ENCODE assay signal across 13 mouse cellular contexts in genomic region chr6:138143450-138143849, GRCm38 (mm10). TPM values are rescaled to one million over a fixed set of nuclear protein-coding genes. Genes with fewer than 3 reads are reported as not detected.
DNase-seq lines count a peak whose midpoint lies in the region; ATAC-seq lines count a peak whose summit lies in the region.
"Had no signal": no experiment of that assay in that cellular context is flagged by ENCODE, and none has a peak within 500 bp of the region (broad histone marks: within the 10 kb centered on the region; RNA-seq: fewer than 3 reads in every experiment).

No protein-coding gene starts in this region.

- peak overlapping the region; percentile 34 for H3K4me3 ChIP-seq in brown adipose tissue, adult 24 weeks (ENCODE audit: insufficient read depth, low read depth, low read length)
- H3K4me3 ChIP-seq in lung, embryonic 16.5 days (ENCODE audit: low read length) = 0 out of 2 replicates have a peak overlapping the region, but pooled peaks have one; percentile 13
- H3K4me3 ChIP-seq: forebrain, embryonic 10.5 days; heart, embryonic 10.5 days; neural tube, embryonic 13.5 days had no signal

- DNase-seq in cerebellum, postnatal 10 days = peak; percentile 27 to 50
- no peak for DNase-seq in cerebellum, adult 18-20 months
- DNase-seq in kidney, postnatal 10 days = peak; percentile 57
- no peak for DNase-seq in left cerebral cortex, postnatal 10 days (ENCODE audit: extremely low spot score in 1 of 2, low spot score in 2 of 2)
- no peak for DNase-seq in MN1 (ENCODE audit: low spot score)
- DNase-seq: cerebellum, adult 8-10 months; spleen, adult 18-20 months had no signal

- ATAC-seq in lung, embryonic 16.5 days (ENCODE audit: low read depth) = peak; percentile 68
- no peak for ATAC-seq in megakaryocyte, adult 5-6 weeks (ENCODE audit: poor library complexity, severe bottlenecking)

- no peaks in the 10 kb centered on the region for H3K36me3 ChIP-seq in lung, embryonic 16.5 days (ENCODE audit: control insufficient read depth, insufficient read depth, low read length)
- H3K36me3 ChIP-seq: forebrain, embryonic 10.5 days; heart, embryonic 10.5 days; neural tube, embryonic 13.5 days had no signal

- H3K4me2 ChIP-seq in lung, embryonic 16.5 days (ENCODE audit: low read depth, low read length) = peak overlapping the region; percentile 60
- H3K4me2 ChIP-seq: neural tube, embryonic 13.5 days had no signal

- 47% methylated on average over 3 of the region's 3 CpGs for WGBS in lung, embryonic 16.5 days

- intact Hi-C loops in left cerebral cortex, postnatal 10 days (cut with DNase I) = no loop called here

- H3K9me3 ChIP-seq in lung, embryonic 16.5 days (ENCODE audit: control insufficient read depth, low read length) = no peaks in the 10 kb centered on the region
- H3K9me3 ChIP-seq: forebrain, embryonic 10.5 days; heart, embryonic 10.5 days; neural tube, embryonic 13.5 days had no signal

- H3K27ac ChIP-seq in brown adipose tissue, adult 24 weeks (replicated peaks; ENCODE audit: low read depth, low read length) = peak overlapping the region; percentile 11; the same call in 1 of the 2 replicates
- peak overlapping the region; percentile 87 for H3K27ac ChIP-seq in lung, embryonic 16.5 days (ENCODE audit: low read length)
- H3K27ac ChIP-seq: forebrain, embryonic 10.5 days; heart, embryonic 10.5 days; neural tube, embryonic 13.5 days had no signal

- H3K4me1 ChIP-seq in brown adipose tissue, adult 24 weeks (ENCODE audit: control insufficient read depth, insufficient read depth, insufficient read length, low read length) = peaks cover 27% of the 10 kb centered on the region
- H3K4me1 ChIP-seq in lung, embryonic 16.5 days (replicated peaks; ENCODE audit: control insufficient read depth, insufficient read depth, low read length) = peaks cover 27% of the 10 kb centered on the region
- H3K4me1 ChIP-seq: heart, embryonic 10.5 days had no signal

- no peaks in the 10 kb centered on the region for H3K27me3 ChIP-seq in lung, embryonic 16.5 days (ENCODE audit: control insufficient read depth, insufficient read depth, low read depth, low read length)
- H3K27me3 ChIP-seq: neural tube, embryonic 13.5 days had no signal

- no peak overlapping the region for H3K9ac ChIP-seq in lung, embryonic 16.5 days (ENCODE audit: low read length)
- H3K9ac ChIP-seq: neural tube, embryonic 13.5 days had no signal

RNA-seq across cellular contexts. Expression of gene Mgst1, which starts 3.3 kb away (rescaled TPM):
- polyA plus RNA-seq in brown adipose tissue, adult 24 weeks (2012; ENCODE audit: insufficient read depth, insufficient read length, missing spikeins) = 1,729 and 2,044 TPM in 2 replicates
- 361 and 417 TPM in 2 replicates for polyA plus RNA-seq in lung, embryonic 16.5 days (2015; fragmentation: Nextera tagmentation; extraction: Ambion mirVana)
- total RNA-seq in left cerebral cortex, postnatal 10 days (2021) = 10 to 100 TPM in 1 of 2 experiments, 1 to 10 TPM in 1; 7.9 to 10.9 TPM
- total RNA-seq in megakaryocyte, adult 5-6 weeks (2015) = 794 and 848 TPM in 2 replicates
- total RNA-seq in megakaryocyte, adult 5-6 weeks (2017) = 656 and 657 TPM in 2 replicates

Comparison
In these comparisons a context has a peak if more than half of its experiments do, and no peak if none do; other contexts are left out.
1. DNase-seq: peak in cerebellum, postnatal 10 days (2 of 2) and kidney, postnatal 10 days (single experiment); none in cerebellum, adult 18-20 months (0 of 2), left cerebral cortex, postnatal 10 days (0 of 2) and MN1 (single experiment).
2. RNA of gene Mgst1, which starts 3.3 kb away (total RNA-seq): 656 to 848 TPM in megakaryocyte, adult 5-6 weeks; 7.9 to 10.9 TPM in left cerebral cortex, postnatal 10 days; every median in the first group is over 10 times any median in the second.